Mouse (Mus musculus) embryonic facial prominence, embryonic 12.5 days (tissue): ENCODE data around the gene Clcnka. TPM values are rescaled to one million over a fixed set of nuclear protein-coding genes. Genes with fewer than 3 reads are reported as not detected.

Experiments used
- ATAC-seq: fragments of 200-750 bp; cut with Nextera tagmentation; 2 replicates; pipeline ENCODE4 v1.8.0; 2017; ENCODE audit not compliant: insufficient number of reproducible peaks, insufficient read depth, low FRiP score, low TSS enrichment
- H3K27ac ChIP-seq: fragments of 300-500 bp; sonication (generic); 2 replicates; pipeline ENCODE4 v1.5.1; 2016; ENCODE audit warnings: mild to moderate bottlenecking
- H3K27me3 ChIP-seq: fragments of 300-500 bp; sonication (generic); 2 replicates; pipeline ENCODE4 v1.6.1; 2016; ENCODE audit warnings: mild to moderate bottlenecking, moderate library complexity
- H3K36me3 ChIP-seq: fragments of 300-500 bp; sonication (generic); 2 replicates; pipeline ENCODE4 v1.6.1; 2016; ENCODE audit warnings: mild to moderate bottlenecking
- H3K4me1 ChIP-seq: fragments of 300-500 bp; sonication (generic); 2 replicates; pipeline ENCODE4 v1.6.1; 2016
- H3K4me2 ChIP-seq: fragments of 300-500 bp; sonication (generic); replicated peaks from 2 replicates; pipeline ENCODE4 v1.6.1; 2016; ENCODE audit warnings: mild to moderate bottlenecking, moderate library complexity
- H3K4me3 ChIP-seq: fragments of 300-500 bp; sonication (generic); 2 replicates; pipeline ENCODE4 v1.5.1; 2016; ENCODE audit warnings: mild to moderate bottlenecking
- H3K9ac ChIP-seq: fragments of 300-500 bp; sonication (generic); 2 replicates; pipeline ENCODE4 v1.6.1; 2016; ENCODE audit warnings: mild to moderate bottlenecking, moderate library complexity
- H3K9me3 ChIP-seq: fragments of 300-500 bp; sonication (generic); 2 replicates; pipeline ENCODE4 v1.6.1; 2016; ENCODE audit warnings: mild to moderate bottlenecking, moderate library complexity
- WGBS: fragments of 180-500 bp; shearing (Covaris S2); methylation state at CpG from one replicate; pipeline ENCODE4 v1.1.7; 2016; 5-methylcytosine and 5-hydroxymethylcytosine counted together
- polyA plus RNA-seq: library from polyadenylated mRNA; unstranded; fragments of >200 nt; fragmentation: Nextera tagmentation; extraction: Ambion mirVana; gene quantifications from 2 replicates; pipeline ENCODE4 v1.2.1, GENCODE M21; 2016

The Clcnka gene
- 0.31 and 0.53 TPM in 2 replicates for polyA plus RNA-seq

GRCm38 (mm10) chr4:141398545-141398944 is at the start of gene Clcnka:
Clcnka (minus strand) TSS chr4:141398724.
- Histone ChIP-seq H3K27ac (no peak within 1 kb of the TSS), H3K4me1 (peaks cover 5% of the 10 kb centered on the region; the same call in 1 of the 2 replicates), H3K9ac (no peak within 1 kb of the TSS), H3K36me3 (no peaks in the 10 kb centered on the region), H3K4me2 (no peak within 1 kb of the TSS), H3K4me3 (no peak within 1 kb of the TSS), H3K9me3 (no peaks in the 10 kb centered on the region), H3K27me3 (peaks cover 6% of the 10 kb centered on the region; the same call in 1 of the 2 replicates)
- 56% methylated on average over 12 of the region's 12 CpGs for WGBS
- ATAC-seq, result no peak

GRCm38 (mm10) chr4:141446211-141446610 is 47.7 kb upstream of the Clcnka start:
- H3K9me3 ChIP-seq, result no peaks in the 10 kb centered on the region
- no peaks in the 10 kb centered on the region for H3K27me3 ChIP-seq
- peaks cover 39% of the 10 kb centered on the region for H3K36me3 ChIP-seq
- H3K4me2 ChIP-seq, result no peak overlapping the region; the same call in 1 of the 2 replicates
- no peak overlapping the region for H3K27ac ChIP-seq
- peaks cover 12% of the 10 kb centered on the region for H3K4me1 ChIP-seq
- H3K4me3 ChIP-seq, result no peak overlapping the region
- 78% methylated on average over 7 of the region's 7 CpGs for WGBS
- no peak overlapping the region for H3K9ac ChIP-seq
- ATAC-seq, result no peak

GRCm38 (mm10) chr4:141445328-141445720 is 46.8 kb upstream of the Clcnka start:
- peak overlapping the region; percentile 93 for H3K9ac ChIP-seq
- H3K4me3 ChIP-seq, result peak overlapping the region; percentile 100
- whole genome bisulfite sequencing, result 15% methylated on average over 14 of the region's 14 CpGs
- no peaks in the 10 kb centered on the region for H3K9me3 ChIP-seq
- H3K27ac ChIP-seq, result no peak overlapping the region
- peaks cover 12% of the 10 kb centered on the region for H3K4me1 ChIP-seq
- peak overlapping the region; percentile 88 for H3K4me2 ChIP-seq
- H3K36me3 ChIP-seq, result peaks cover 34% of the 10 kb centered on the region
- no peaks in the 10 kb centered on the region for H3K27me3 ChIP-seq
- no peak for ATAC-seq

GRCm38 (mm10) chr4:141444451-141445327 is 46.2 kb upstream of the Clcnka start, which contains the start of gene Zbtb17:
Zbtb17 (plus strand) TSS chr4:141444654.
- H3K4me2 ChIP-seq, result peak within 1 kb of the TSS; percentile 88
- H3K9me3 ChIP-seq, result no peaks in the 10 kb centered on the region
- peaks cover 12% of the 10 kb centered on the region for H3K4me1 ChIP-seq
- WGBS, result 0% methylated on average over 73 of the region's 102 CpGs
- H3K27ac ChIP-seq, result peak within 1 kb of the TSS; percentile 78
- H3K9ac ChIP-seq, result peak within 1 kb of the TSS; percentile 93
- peak within 1 kb of the TSS; percentile 100 for H3K4me3 ChIP-seq
- peak; percentile 70 for ATAC-seq
- no peaks in the 10 kb centered on the region for H3K27me3 ChIP-seq
- peaks cover 28% of the 10 kb centered on the region for H3K36me3 ChIP-seq

- Histone ChIP-seq H3K4me2 (peak overlapping the region; percentile 88), H3K4me1 (peaks cover 12% of the 10 kb centered on the region), H3K9me3 (no peaks in the 10 kb centered on the region), H3K4me3 (peak overlapping the region; percentile 100), H3K27me3 (no peaks in the 10 kb centered on the region), H3K36me3 (peaks cover 19% of the 10 kb centered on the region), H3K9ac (peak overlapping the region; percentile 93), H3K27ac (peak overlapping the region; percentile 78; the same call in 1 of the 2 replicates)
- ATAC-seq, result no peak
- WGBS, result 46% methylated on average over 11 of the region's 11 CpGs
Observed at GRCm38 (mm10) chr4:141443641-141444429, 45.3 kb upstream of the Clcnka start.

GRCm38 (mm10) chr4:141440877-141441276 is 42.4 kb upstream of the Clcnka start:
- Histone ChIP-seq H3K4me1 (peaks cover 9% of the 10 kb centered on the region), H3K27me3 (no peaks in the 10 kb centered on the region), H3K9ac (no peak overlapping the region), H3K27ac (no peak overlapping the region), H3K4me3 (no peak overlapping the region), H3K36me3 (no peaks in the 10 kb centered on the region), H3K4me2 (no peak overlapping the region), H3K9me3 (no peaks in the 10 kb centered on the region)
- ATAC-seq, result no peak

- no peak overlapping the region for H3K27ac ChIP-seq
- H3K27me3 ChIP-seq, result no peaks in the 10 kb centered on the region
- no peak overlapping the region for H3K9ac ChIP-seq
- H3K9me3 ChIP-seq, result no peaks in the 10 kb centered on the region
- 86% methylated on average over 12 of the region's 12 CpGs for WGBS
- H3K36me3 ChIP-seq, result no peaks in the 10 kb centered on the region
- no peak overlapping the region for H3K4me3 ChIP-seq
- no peak overlapping the region for H3K4me2 ChIP-seq
- no peak for ATAC-seq
- no peaks in the 10 kb centered on the region for H3K4me1 ChIP-seq
Observed at GRCm38 (mm10) chr4:141439083-141439803, 40.7 kb upstream of the Clcnka start.

GRCm38 (mm10) chr4:141435974-141436373 is 37.5 kb upstream of the Clcnka start, which contains the start of gene Srarp:
Srarp (minus strand) TSS chr4:141436105.
- H3K9ac ChIP-seq, result no peak within 1 kb of the TSS
- no peak within 1 kb of the TSS for H3K4me3 ChIP-seq
- no peak within 1 kb of the TSS for H3K27ac ChIP-seq
- H3K4me1 ChIP-seq, result no peaks in the 10 kb centered on the region
- WGBS, result 90% methylated on average over 1 of the region's 1 CpGs
- H3K27me3 ChIP-seq, result no peaks in the 10 kb centered on the region
- no peak within 1 kb of the TSS for H3K4me2 ChIP-seq
- no peak for ATAC-seq
- H3K36me3 ChIP-seq, result no peaks in the 10 kb centered on the region
- no peaks in the 10 kb centered on the region for H3K9me3 ChIP-seq

GRCm38 (mm10) chr4:141433191-141433590 is 34.7 kb upstream of the Clcnka start:
- H3K4me3 ChIP-seq, result no peak overlapping the region
- ATAC-seq, result no peak
- H3K4me2 ChIP-seq, result no peak overlapping the region
- no peaks in the 10 kb centered on the region for H3K9me3 ChIP-seq
- no peak overlapping the region for H3K27ac ChIP-seq
- no peak overlapping the region for H3K9ac ChIP-seq
- H3K27me3 ChIP-seq, result no peaks in the 10 kb centered on the region
- H3K36me3 ChIP-seq, result no peaks in the 10 kb centered on the region
- 83% methylated on average over 18 of the region's 18 CpGs for WGBS
- H3K4me1 ChIP-seq, result no peaks in the 10 kb centered on the region

GRCm38 (mm10) chr4:141432666-141433065 is 34.1 kb upstream of the Clcnka start:
- Histone ChIP-seq H3K36me3 (no peaks in the 10 kb centered on the region), H3K9ac (no peak overlapping the region), H3K27me3 (0 out of 2 replicates have a peak, but pooled peaks cover 2% of the 10 kb centered on the region), H3K4me1 (no peaks in the 10 kb centered on the region), H3K9me3 (no peaks in the 10 kb centered on the region), H3K4me3 (no peak overlapping the region), H3K27ac (no peak overlapping the region), H3K4me2 (no peak overlapping the region)
- WGBS, result 67% methylated on average over 14 of the region's 14 CpGs
- ATAC-seq, result no peak

- 49% methylated on average over 9 of the region's 9 CpGs for WGBS
- ATAC-seq, result no peak
- H3K9me3 ChIP-seq, result no peaks in the 10 kb centered on the region
- 0 out of 2 replicates have a peak, but pooled peaks cover 4% of the 10 kb centered on the region for H3K27me3 ChIP-seq
- H3K27ac ChIP-seq, result no peak overlapping the region
- H3K4me1 ChIP-seq, result peaks cover 2% of the 10 kb centered on the region; the same call in 1 of the 2 replicates
- H3K36me3 ChIP-seq, result no peaks in the 10 kb centered on the region
- no peak overlapping the region for H3K9ac ChIP-seq
- H3K4me2 ChIP-seq, result no peak overlapping the region
- H3K4me3 ChIP-seq, result no peak overlapping the region
Observed at GRCm38 (mm10) chr4:141430997-141431396, 32.5 kb upstream of the Clcnka start.
